Mouse (Mus musculus) small intestine, adult 2 months (tissue): ENCODE measurements around the gene Resp18.
A peak's percentile ranks its signal among the peaks of the same experiment; 100 is the strongest.

Experiments used
- CTCF ChIP-seq: fragments of 200-500 bp; IDR thresholded peaks from 2 replicates; pipeline ENCODE4 v1.5.1; 2012; ENCODE audit warnings: low read depth, mild to moderate bottlenecking, control low read depth, inconsistent platforms, low read length, moderate library complexity, mixed read lengths; ENCODE audit not compliant: insufficient replicate concordance, insufficient read length; ENCODE audit errors: extremely low read depth
- POLR2A ChIP-seq: fragments of 200-500 bp; IDR thresholded peaks from 2 replicates; pipeline ENCODE4 v1.6.1; 2012; ENCODE audit warnings: low read depth, mild to moderate bottlenecking, control low read depth, inconsistent platforms, low read length, moderate library complexity

DNA sequence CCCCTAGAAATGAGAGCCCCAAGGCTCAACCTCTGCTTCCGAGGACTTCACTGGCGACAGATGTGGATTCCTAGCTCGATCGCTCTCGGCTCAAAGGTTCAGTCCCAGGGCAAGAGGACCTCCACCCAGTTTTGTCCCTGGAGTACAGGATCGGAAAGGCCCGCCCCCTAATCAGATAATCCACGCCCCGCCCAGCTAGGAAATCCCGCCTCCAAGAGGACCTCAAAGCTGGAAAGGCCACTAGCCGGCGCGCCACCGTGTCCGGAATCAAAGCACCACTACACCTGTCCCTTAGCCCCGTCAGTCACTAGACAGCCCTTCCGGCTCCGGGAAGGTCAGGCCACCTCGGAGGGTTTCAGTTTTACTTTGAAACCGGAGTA is 38.6 kb upstream of the Resp18 start:
- TF ChIP-seq CTCF = no peak
- peak; percentile 86; the same call in 1 of the 2 replicates for TF ChIP-seq POLR2A
